Mouse (Mus musculus) hindbrain, embryonic 16.5 days (tissue): ENCODE data around the gene Ace. TPM values are rescaled to one million over a fixed set of nuclear protein-coding genes. Genes with fewer than 3 reads are reported as not detected.

ENCODE experiments used
- ATAC-seq: fragments of 200-750 bp; cut with Nextera tagmentation; 2 replicates; pipeline ENCODE4 v1.8.0; 2017; ENCODE audit warnings: moderate TSS enrichment, moderate library complexity
- H3K27ac ChIP-seq: fragments of 300-500 bp; sonication (generic); 2 replicates; pipeline ENCODE4 v1.5.1; 2014; ENCODE audit warnings: low read depth, mild to moderate bottlenecking, control low read depth, low read length, moderate library complexity
- H3K27me3 ChIP-seq: fragments of 300-500 bp; sonication (generic); replicated peaks from 2 replicates; pipeline ENCODE4 v1.6.1; 2014; ENCODE audit warnings: low read length; ENCODE audit not compliant: control insufficient read depth, insufficient read depth
- H3K36me3 ChIP-seq: fragments of 300-500 bp; sonication (generic); 2 replicates; pipeline ENCODE4 v1.6.1; 2014; ENCODE audit warnings: mild to moderate bottlenecking, low read length, moderate library complexity, mixed read lengths; ENCODE audit not compliant: control insufficient read depth, insufficient read depth
- H3K4me1 ChIP-seq: fragments of 300-500 bp; sonication (generic); 2 replicates; pipeline ENCODE4 v1.6.1; 2014; ENCODE audit warnings: low read depth, low read length; ENCODE audit not compliant: control insufficient read depth, insufficient read depth
- H3K4me2 ChIP-seq: fragments of 300-500 bp; sonication (generic); 2 replicates; pipeline ENCODE4 v1.6.1; 2014; ENCODE audit warnings: mild to moderate bottlenecking, low read length, control low read depth, moderate library complexity
- H3K4me3 ChIP-seq: fragments of 300-500 bp; sonication (generic); 2 replicates; pipeline ENCODE4 v1.5.1; 2014; ENCODE audit warnings: mild to moderate bottlenecking, low read length, control low read depth, moderate library complexity
- H3K9ac ChIP-seq: fragments of 300-500 bp; sonication (generic); 2 replicates; pipeline ENCODE4 v1.6.1; 2014; ENCODE audit warnings: low read depth, mild to moderate bottlenecking, control low read depth, low read length, moderate library complexity
- H3K9me3 ChIP-seq: fragments of 300-500 bp; sonication (generic); 2 replicates; pipeline ENCODE4 v1.6.1; 2014; ENCODE audit warnings: mild to moderate bottlenecking, low read length, moderate library complexity; ENCODE audit not compliant: control insufficient read depth
- WGBS: fragments of 180-500 bp; shearing (Covaris S2); extraction: QIAGEN DNeasy Blood & Tissue Kit; methylation state at CpG from one replicate; pipeline ENCODE4 v1.1.7; 2014; 5-methylcytosine and 5-hydroxymethylcytosine counted together
- polyA plus RNA-seq: library from polyadenylated mRNA; unstranded; fragments of >200 nt; fragmentation: Nextera tagmentation; extraction: Ambion mirVana; gene quantifications from 2 replicates; pipeline ENCODE4 v1.2.1, GENCODE M21; 2015

The Ace gene
- polyA plus RNA-seq, 1 experiment from 2014 or later = 8.6 TPM

- Histone ChIP-seq H3K4me1 (peaks cover 13% of the 10 kb centered on the region), H3K9me3 (no peaks in the 10 kb centered on the region), H3K27me3 (no peaks in the 10 kb centered on the region), H3K9ac (peak overlapping the region; percentile 72), H3K36me3 (no peaks in the 10 kb centered on the region), H3K4me2 (peak overlapping the region; percentile 91), H3K4me3 (peak overlapping the region; percentile 70), H3K27ac (peak overlapping the region; percentile 77)
- peak; percentile 84 for ATAC-seq
- under 1% methylated on average over 47 of the region's 59 CpGs for WGBS
Measured at GRCm38 (mm10) chr11:105944126-105944621, 23.6 kb upstream of the Ace start.

GRCm38 (mm10) chr11:105944770-105945672 lies 22.7 kb upstream of the Ace start:
- no peaks in the 10 kb centered on the region for H3K36me3 ChIP-seq
- no peaks in the 10 kb centered on the region for H3K9me3 ChIP-seq
- H3K9ac ChIP-seq = no peak overlapping the region
- peak overlapping the region; percentile 91 for H3K4me2 ChIP-seq
- no peak overlapping the region for H3K27ac ChIP-seq
- peak overlapping the region; percentile 70 for H3K4me3 ChIP-seq
- H3K4me1 ChIP-seq = peaks cover 13% of the 10 kb centered on the region
- H3K27me3 ChIP-seq = no peaks in the 10 kb centered on the region
- WGBS = 74% methylated on average over 16 of the region's 16 CpGs
- ATAC-seq = no peak

GRCm38 (mm10) chr11:105946694-105947154 lies 21.0 kb upstream of the Ace start:
- WGBS = 55% methylated on average over 11 of the region's 11 CpGs

GRCm38 (mm10) chr11:105948255-105948654 lies 19.5 kb upstream of the Ace start:
- Histone ChIP-seq H3K4me3 (no peak overlapping the region), H3K9me3 (no peaks in the 10 kb centered on the region), H3K36me3 (no peaks in the 10 kb centered on the region), H3K27ac (no peak overlapping the region), H3K4me2 (no peak overlapping the region), H3K9ac (no peak overlapping the region), H3K27me3 (no peaks in the 10 kb centered on the region), H3K4me1 (peaks cover 7% of the 10 kb centered on the region)
- ATAC-seq = no peak
- WGBS = 78% methylated on average over 2 of the region's 2 CpGs

More at GRCm38 (mm10) chr11:105946694-105947154, 21.0 kb upstream of the Ace start:
- Histone ChIP-seq H3K4me1 (peaks cover 13% of the 10 kb centered on the region), H3K27ac (no peak overlapping the region), H3K9me3 (no peaks in the 10 kb centered on the region), H3K4me2 (no peak overlapping the region), H3K36me3 (no peaks in the 10 kb centered on the region), H3K27me3 (no peaks in the 10 kb centered on the region), H3K9ac (no peak overlapping the region), H3K4me3 (no peak overlapping the region)
- ATAC-seq = no peak

GRCm38 (mm10) chr11:105950519-105950918 lies 17.2 kb upstream of the Ace start:
- no peaks in the 10 kb centered on the region for H3K27me3 ChIP-seq
- no peaks in the 10 kb centered on the region for H3K9me3 ChIP-seq
- no peaks in the 10 kb centered on the region for H3K4me1 ChIP-seq
- no peak overlapping the region for H3K27ac ChIP-seq
- no peak overlapping the region for H3K4me2 ChIP-seq
- H3K4me3 ChIP-seq = no peak overlapping the region
- no peak overlapping the region for H3K9ac ChIP-seq
- no peak for ATAC-seq
- H3K36me3 ChIP-seq = no peaks in the 10 kb centered on the region
- WGBS = 82% methylated on average over 4 of the region's 4 CpGs

- Histone ChIP-seq H3K9ac (no peak overlapping the region), H3K9me3 (no peaks in the 10 kb centered on the region), H3K27me3 (no peaks in the 10 kb centered on the region), H3K4me1 (no peaks in the 10 kb centered on the region), H3K36me3 (no peaks in the 10 kb centered on the region), H3K4me3 (no peak overlapping the region), H3K27ac (no peak overlapping the region), H3K4me2 (no peak overlapping the region)
- 31% methylated on average over 3 of the region's 3 CpGs for WGBS
- no peak for ATAC-seq
Measured at GRCm38 (mm10) chr11:105951601-105952044, 16.1 kb upstream of the Ace start.

- no peak overlapping the region for H3K4me2 ChIP-seq
- H3K27me3 ChIP-seq = no peaks in the 10 kb centered on the region
- no peaks in the 10 kb centered on the region for H3K4me1 ChIP-seq
- H3K9me3 ChIP-seq = no peaks in the 10 kb centered on the region
- H3K9ac ChIP-seq = no peak overlapping the region
- no peaks in the 10 kb centered on the region for H3K36me3 ChIP-seq
- no peak for ATAC-seq
- H3K27ac ChIP-seq = no peak overlapping the region
- 87% methylated on average over 9 of the region's 9 CpGs for WGBS
- H3K4me3 ChIP-seq = no peak overlapping the region
Measured at GRCm38 (mm10) chr11:105952111-105952510, 15.6 kb upstream of the Ace start.

GRCm38 (mm10) chr11:105952911-105953386 lies 14.8 kb upstream of the Ace start, which contains the start of gene Cyb561:
Gene Cyb561 (minus strand): TSS chr11:105953336.
- 76% methylated on average over 12 of the region's 12 CpGs for WGBS
- no peak within 1 kb of the TSS for H3K9ac ChIP-seq
- ATAC-seq = no peak
- no peaks in the 10 kb centered on the region for H3K27me3 ChIP-seq
- H3K36me3 ChIP-seq = no peaks in the 10 kb centered on the region
- no peaks in the 10 kb centered on the region for H3K9me3 ChIP-seq
- no peak within 1 kb of the TSS for H3K27ac ChIP-seq
- H3K4me3 ChIP-seq = no peak within 1 kb of the TSS
- H3K4me1 ChIP-seq = no peaks in the 10 kb centered on the region
- H3K4me2 ChIP-seq = no peak within 1 kb of the TSS

- Histone ChIP-seq H3K9ac (no peak overlapping the region), H3K27ac (no peak overlapping the region), H3K4me3 (no peak overlapping the region), H3K9me3 (no peaks in the 10 kb centered on the region), H3K27me3 (no peaks in the 10 kb centered on the region), H3K36me3 (no peaks in the 10 kb centered on the region), H3K4me1 (no peaks in the 10 kb centered on the region), H3K4me2 (no peak overlapping the region)
- ATAC-seq = no peak
- 82% methylated on average over 6 of the region's 6 CpGs for WGBS
Measured at GRCm38 (mm10) chr11:105953402-105953801, 14.3 kb upstream of the Ace start.
